Mouse (Mus musculus) spleen, adult 2 months (tissue): ENCODE results near the gene Acsm5.
"Not testable (repeated sequence)": the region's sequence is repeated elsewhere in the genome, so short reads cannot be mapped to it uniquely, and the experiment has no call there.

Experiments
- CTCF ChIP-seq: fragments of 200-500 bp; IDR thresholded peaks from 2 replicates; pipeline ENCODE4 v1.5.1; 2011; ENCODE audit warnings: mild to moderate bottlenecking, inconsistent platforms; ENCODE audit not compliant: insufficient read depth, insufficient read length, insufficient replicate concordance; ENCODE audit errors: extremely low read depth
- POLR2A ChIP-seq: fragments of 200-500 bp; IDR thresholded peaks from 2 replicates; pipeline ENCODE4 v1.6.1; 2011; ENCODE audit warnings: low read depth, low read length, inconsistent platforms

GRCm38 (mm10) chr7:119562476-119562875 is 43.2 kb downstream of the Acsm5 start:
- TF ChIP-seq POLR2A, CTCF: not testable (repeated sequence)
